Mouse (Mus musculus) testis, adult 2 months (tissue): ENCODE measurements around the gene Gm19426.

Experiments used
- CTCF ChIP-seq: fragments of 200-500 bp; IDR thresholded peaks from 2 replicates; pipeline ENCODE4 v1.5.1; 2012; ENCODE audit warnings: low read depth, mild to moderate bottlenecking, inconsistent platforms, low read length, moderate library complexity; ENCODE audit not compliant: control insufficient read depth, insufficient read depth, insufficient replicate concordance
- POLR2A ChIP-seq: fragments of 200-500 bp; IDR thresholded peaks from 2 replicates; pipeline ENCODE4 v1.6.1; 2012; ENCODE audit warnings: low read depth, mild to moderate bottlenecking, inconsistent platforms, low read length, moderate library complexity; ENCODE audit not compliant: control insufficient read depth

- no peak for TF ChIP-seq CTCF
- TF ChIP-seq POLR2A = no peak
These were observed 27.0 kb upstream of the Gm19426 start for GRCm38 (mm10) chr2:84770501-84770900.
